Mouse (Mus musculus): ENCODE measurements around the gene Immp2l.

Immp2l gene

DNA sequence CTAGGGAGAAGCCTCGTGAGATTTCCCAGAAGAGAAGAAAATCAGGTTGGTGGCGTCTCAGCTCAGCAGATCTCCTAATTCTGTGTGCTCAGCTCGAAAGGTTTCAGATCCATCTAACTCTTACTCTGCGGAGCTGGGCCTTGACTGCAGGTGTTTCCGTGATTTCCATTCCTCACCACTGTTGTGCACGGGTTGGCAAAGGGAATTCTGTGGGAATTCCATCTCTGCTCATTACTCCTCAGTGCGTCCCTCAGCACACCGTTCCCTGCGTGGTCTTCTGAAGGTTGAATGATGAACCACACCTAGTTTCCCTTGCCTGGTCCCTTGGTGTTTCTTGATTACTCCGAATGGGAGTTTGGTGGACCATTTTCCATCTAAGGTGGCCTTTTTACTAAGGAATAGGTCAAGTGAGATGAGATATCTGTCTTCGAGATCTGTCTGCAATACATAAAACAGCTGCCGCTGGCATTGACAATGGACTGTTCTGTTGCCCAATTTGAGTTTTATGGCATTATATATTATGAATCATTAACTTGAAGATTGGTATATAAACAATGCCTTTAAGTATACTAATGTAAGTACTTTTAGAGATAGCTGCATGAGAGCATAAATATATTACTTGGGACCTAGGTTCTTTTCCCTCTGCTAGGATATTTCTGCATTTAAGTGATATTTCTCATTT, 23.3 kb downstream of the Immp2l start:
- DNase-seq (ENCODE audit: low read depth in 1 of 2, low spot score in 2 of 2): no peak

DNA sequence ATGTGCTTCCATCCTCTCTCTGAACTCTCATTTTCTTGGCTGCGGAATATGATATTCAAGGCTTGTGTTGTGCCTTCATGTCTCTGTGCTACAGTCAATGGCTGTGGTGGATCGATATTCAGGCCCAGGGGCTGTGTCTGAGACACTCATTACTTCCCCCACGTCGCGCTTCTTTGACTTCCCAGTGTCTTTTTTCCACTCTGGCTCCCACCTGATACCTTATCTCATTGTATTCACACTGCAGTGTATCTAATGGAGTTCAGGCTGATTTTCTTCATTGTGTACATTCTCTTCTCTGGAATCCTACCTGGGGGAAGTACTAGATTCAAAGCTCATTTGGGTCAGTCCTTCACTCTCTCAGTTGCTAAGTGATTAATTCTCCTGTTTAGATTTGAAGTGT, 27.1 kb downstream of the Immp2l start:
- no peak for DNase-seq (ENCODE audit: low read depth in 1 of 2, low spot score in 2 of 2)

DNA sequence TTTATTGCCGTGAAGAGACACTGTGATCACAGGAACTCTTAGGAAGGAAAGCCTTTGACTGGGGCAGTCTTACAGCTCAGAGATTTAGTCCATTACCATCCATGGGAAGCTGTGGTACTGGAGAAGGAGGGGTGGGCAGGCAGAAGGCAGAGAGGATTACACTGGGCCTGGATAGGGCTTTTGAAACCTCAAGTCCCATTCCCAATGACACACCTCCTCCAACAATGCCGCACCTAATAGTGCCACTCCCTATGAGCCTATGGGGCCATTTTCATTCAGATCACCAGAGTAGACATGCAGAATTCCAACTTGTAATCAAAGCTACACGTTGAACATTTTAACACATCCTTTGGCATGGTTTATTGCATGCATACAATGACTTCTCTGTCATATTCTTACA, 29.0 kb downstream of the Immp2l start:
- DNase-seq (ENCODE audit: low read depth in 1 of 2, low spot score in 2 of 2): no peak

DNA sequence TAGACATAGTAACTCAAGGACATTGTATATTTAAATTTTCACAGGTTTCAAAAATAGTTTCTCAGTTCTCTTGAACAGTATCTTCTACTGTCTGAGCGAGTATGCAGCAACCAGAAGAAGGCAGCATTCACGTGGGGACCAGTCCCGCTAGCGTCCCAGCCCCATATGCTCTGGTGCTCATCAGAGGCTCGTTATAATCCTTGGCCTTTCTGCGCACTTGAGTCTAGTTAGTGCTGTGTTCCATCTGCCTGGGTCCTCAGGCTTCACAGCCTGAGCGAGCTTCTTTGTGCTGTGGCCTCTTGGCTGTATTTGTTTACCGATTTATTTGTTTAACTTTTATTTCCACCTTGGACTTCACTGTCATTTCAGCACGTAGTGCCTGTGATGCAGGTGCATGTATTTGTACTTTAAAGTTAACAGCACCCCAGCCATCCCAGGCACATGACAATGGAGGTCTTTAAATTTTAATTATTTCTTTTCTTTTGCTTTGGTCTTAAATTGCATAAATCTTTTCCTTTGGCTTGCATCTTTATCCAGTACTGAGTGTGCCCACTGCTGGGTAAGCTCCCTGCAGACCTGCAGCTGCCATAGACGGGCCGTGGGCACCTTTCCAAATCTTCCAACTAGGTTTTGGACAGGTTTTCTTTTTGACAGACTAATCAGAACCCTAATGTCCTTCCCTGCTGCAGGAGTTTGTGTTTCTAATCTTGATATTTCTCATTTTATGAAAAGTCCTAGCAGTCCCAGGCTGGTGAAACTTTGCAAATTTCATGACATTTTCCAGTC, 30.3 kb downstream of the Immp2l start:
- DNase-seq (ENCODE audit: low read depth in 1 of 2, low spot score in 2 of 2): no peak

DNA sequence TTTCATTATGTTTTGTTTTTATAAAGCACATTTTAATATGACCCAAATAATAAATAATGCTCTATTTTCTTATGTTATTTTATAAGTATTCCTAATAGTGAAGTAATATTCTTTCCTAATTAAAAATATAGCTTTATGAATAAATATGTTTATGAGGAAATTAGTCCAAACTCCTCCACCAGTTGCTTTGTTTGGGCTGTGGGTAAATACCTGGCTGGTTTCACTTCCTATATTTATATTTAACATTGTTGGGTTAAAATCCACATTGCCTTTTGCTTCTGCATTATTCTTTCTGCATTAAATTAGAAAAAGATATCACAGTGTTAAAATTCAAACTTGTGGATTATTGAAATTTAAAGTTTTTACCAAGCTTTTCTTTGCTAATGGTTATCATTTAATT, 32.1 kb downstream of the Immp2l start:
- DNase-seq (ENCODE audit: low read depth in 1 of 2, low spot score in 2 of 2): no peak

DNA sequence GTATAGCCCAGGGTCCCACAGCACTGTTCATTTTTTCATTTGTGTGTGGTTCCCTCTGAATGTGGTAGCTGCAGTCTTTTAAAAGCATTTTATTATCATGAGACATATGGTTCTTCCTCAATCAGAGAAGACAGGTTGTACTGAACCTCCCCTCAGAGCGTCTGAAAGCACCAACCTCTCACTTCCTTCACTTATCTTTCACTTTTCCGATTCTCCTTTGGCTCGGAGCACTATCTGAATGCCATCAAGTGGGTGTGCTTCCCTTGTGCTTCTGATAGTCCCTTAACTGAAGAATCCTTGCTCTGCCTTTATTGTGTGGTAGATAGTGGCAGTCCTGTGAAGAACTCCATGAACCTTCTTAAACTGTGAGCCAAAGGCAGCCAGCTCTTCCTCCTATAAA, 39.4 kb downstream of the Immp2l start:
- no peak for DNase-seq (ENCODE audit: low read depth in 1 of 2, low spot score in 2 of 2)

DNA sequence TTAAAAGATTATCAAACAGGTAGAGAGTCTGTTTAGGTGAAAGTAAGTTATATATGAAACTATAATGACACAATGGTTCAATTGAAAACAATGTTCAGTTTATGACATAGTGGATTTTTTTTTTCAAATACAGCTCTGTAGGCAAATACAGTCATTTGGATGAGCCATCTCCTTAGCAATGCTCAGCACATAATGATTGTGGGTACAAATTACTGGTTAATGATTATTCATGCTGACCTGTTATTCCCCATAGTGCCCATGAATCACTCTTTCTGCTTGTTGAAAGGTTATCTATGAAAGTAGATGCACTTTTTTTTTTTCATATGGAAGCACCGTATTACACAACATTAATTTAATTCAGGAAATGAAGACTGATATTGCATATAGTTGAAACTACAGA, 58.0 kb downstream of the Immp2l start:
- DNase-seq (ENCODE audit: low read depth in 1 of 2, low spot score in 2 of 2): no peak

DNA sequence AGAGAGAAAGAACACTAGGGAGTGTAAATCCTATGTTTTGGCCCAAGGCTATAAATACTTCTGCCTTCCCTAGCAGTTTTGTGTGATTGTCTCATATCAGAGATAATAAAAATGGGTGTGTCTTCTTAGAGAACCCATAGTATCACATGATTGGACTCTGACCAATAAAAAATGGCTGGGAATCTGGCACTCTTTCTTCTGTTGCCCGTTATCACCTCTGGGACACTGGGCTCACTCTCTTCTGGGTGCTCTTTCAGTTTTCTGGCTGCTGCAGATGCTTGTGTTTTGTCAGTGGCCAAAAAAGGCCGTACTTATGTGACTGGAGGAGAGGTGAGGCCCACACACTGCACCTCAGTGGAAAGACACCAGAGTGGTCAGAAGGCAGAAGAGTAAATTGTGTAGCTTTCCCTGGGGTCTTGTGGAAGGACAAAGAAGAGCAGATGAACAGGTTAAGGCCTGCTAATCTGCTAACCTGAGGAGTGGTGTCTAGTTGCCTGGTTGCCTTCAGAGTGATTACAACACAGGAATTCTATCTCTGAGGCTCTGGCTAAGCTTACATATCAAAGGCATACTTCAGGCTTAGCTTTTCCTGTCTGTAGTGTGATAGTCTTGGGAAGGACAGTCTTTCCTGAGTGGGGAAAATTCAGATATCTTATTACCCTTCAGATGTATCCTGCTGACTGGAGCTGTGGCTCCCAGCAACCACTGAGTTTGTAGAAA, 60.6 kb downstream of the Immp2l start:
- DNase-seq (ENCODE audit: low read depth in 1 of 2, low spot score in 2 of 2): no peak

DNA sequence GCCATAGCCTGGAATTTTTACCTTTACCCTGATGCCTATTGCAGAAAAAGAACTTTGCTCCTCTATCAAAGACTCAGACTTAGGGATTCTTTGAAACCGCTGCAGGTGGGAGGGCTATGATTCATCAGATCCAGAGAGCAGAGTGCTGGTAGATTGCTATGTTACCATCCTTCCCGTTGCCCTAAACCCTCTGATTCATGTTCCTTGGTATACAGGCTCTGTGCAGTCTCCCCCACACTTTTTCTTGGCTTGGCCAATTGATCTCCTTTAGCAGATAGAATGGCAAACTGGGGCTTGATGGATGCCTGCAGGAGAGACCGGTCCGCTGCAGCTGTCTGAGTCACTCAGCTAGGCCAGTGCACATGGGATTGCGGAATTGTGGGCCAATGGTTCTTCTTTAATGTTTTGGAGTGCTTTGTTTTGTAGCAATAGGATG, 66.1 kb downstream of the Immp2l start:
- no peak for DNase-seq (ENCODE audit: low read depth in 1 of 2, low spot score in 2 of 2)

DNA sequence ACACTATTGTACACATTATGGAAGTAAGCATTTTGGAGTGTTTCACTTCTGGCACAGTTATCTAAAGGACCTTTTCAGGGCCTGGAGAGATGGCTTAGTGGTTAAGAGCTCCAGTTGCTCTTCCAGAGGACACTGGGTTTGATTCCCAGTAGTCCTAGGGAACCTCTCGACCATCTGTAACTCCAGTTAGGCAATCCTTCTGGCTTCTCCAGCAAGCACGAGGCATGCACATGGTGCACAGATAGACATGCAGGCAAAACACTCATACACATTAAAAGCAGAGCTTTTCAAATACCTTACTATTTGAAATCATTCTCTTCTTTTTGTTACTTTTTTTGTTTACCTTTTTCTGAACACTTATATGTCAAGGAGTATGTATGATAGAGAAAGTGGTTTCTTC, 66.9 kb downstream of the Immp2l start:
- no peak for DNase-seq (ENCODE audit: low read depth in 1 of 2, low spot score in 2 of 2)

DNA sequence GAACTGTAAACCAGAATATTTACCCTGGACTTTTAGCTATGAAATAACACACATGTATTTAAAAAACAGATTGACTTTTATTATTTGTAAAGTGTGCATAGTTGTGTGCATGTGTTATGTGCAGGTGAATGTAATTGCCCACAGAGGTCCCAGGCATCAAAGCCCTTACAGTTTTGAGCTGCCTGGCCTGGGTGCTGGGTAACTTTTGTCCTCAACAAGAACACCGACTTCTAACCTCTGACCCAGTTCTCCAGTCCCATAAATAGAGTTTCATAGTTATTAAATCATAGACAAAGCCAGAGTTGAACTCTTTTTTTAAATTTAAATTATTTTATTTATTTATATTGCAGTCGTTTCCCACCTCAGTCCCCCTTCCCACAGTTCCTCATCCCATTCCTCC, 67.4 kb downstream of the Immp2l start:
- DNase-seq (ENCODE audit: low read depth in 1 of 2, low spot score in 2 of 2): no peak

DNA sequence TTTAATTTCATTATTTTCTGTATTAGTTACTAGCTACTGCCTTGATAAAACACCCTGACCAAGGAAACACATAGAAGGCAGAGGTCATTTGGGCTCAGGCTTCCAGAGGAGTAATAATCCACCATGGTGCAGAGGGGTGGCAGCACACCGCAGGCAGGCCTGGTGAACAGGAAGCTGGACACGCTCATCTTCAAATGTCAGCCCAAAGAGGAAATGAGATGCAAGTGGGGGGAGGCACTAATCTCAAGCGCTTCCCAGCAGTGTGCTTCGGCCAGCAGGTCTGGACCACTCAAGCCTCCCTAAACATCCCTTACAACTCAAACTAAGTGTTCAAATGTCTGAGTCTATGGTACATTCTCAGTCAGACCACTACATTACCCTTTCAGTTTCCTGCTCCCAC, 72.2 kb downstream of the Immp2l start:
- DNase-seq (ENCODE audit: low read depth in 1 of 2, low spot score in 2 of 2): no peak

DNA sequence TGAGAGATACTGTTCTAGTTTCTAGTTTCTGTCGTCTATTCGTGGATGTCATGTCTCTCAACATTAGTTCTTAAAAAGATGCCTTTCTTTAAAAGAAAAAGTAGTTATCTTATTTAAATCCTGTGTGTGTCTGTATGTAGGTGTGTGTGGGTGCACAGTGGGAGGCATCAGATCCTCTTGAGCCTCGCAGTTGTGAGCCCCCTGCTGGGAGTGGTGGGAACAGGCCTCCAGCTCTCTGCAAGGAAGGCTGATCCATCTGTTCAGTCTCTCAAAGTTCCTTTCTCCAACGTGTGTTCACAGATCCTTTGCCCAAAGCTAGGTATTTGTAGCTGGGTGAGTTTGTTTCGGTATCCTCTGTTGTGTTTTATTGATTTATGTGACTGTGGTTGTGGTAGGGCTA, 73.5 kb downstream of the Immp2l start:
- DNase-seq (ENCODE audit: low read depth in 1 of 2, low spot score in 2 of 2): no peak

DNA sequence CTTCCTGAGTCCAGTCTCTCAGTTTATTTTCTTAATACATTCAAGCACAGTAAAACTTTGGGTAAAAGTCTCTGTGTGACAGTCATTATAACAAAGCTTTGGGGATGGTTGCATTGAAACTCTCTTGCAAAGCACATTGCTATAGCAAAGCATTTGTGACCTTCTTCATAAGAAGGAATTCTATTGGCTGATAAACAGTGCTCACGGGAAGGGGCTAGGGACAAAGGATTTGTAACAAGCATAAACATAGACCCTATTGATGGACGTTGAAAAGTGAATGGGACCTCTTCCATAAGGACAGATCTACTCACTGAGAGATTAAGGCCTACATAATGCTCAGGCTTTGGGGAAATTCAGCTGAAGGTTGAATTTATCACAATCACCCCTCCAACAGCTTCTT, 85.1 kb downstream of the Immp2l start:
- DNase-seq (ENCODE audit: low read depth in 1 of 2, low spot score in 2 of 2): no peak

DNA sequence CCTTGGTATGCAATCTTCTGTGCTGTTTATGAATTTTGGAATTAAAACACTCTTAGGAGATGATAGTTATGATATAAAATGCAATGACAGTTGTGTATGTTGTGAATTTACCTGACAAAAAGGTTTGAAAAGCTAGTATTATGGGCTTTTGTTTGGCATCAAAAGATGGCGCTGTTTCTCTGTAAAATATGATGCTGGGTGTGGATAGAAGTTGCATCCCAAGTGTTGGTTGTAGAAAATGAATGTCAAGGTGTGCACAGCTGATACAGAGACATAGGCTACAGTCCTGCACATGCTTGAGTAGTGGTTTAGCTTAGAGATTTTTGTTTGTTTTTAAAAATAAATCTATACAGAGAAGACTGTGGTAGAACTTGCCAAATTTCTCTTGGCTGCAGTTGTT, 87.6 kb downstream of the Immp2l start:
- DNase-seq (ENCODE audit: low read depth in 1 of 2, low spot score in 2 of 2): no peak

DNA sequence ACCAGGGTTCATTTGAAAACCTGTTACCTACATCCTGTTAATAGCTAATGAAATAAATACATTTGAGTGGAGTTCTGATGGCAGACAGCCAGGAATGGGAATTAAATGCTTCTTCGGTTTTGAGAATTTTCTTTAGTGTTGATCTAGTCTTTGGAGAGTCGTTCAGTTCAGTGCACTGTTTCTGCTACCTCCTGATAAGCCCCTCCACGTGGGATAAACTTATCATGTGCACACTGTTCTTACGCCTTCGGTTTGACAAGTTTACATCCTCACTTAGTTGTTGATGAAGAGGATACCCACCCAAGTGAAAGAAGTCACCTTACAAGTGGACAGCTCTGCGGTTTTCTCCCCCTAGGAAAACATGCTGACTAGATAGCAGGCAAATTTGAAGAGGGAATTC, 88.2 kb downstream of the Immp2l start:
- no peak for DNase-seq (ENCODE audit: low read depth in 1 of 2, low spot score in 2 of 2)

DNA sequence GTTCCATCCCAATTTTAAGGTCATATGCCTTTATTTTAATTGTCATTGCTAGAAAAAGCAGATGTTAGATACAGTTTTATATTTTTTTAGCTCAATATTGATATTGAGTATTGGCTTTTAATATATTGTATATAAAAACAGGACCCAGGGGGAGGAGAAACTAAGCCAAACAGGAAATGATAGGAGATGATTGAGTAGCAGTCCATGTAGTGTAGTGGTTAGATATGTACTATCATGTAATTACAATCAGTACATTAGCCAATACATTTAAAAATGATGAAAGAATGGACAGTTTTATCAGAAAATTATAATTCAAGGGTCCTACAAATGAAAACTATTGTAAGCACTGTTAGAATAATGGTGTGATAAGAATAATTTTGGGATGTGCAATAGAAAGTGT, 94.5 kb downstream of the Immp2l start:
- no peak for DNase-seq (ENCODE audit: low read depth in 1 of 2, low spot score in 2 of 2)

DNA sequence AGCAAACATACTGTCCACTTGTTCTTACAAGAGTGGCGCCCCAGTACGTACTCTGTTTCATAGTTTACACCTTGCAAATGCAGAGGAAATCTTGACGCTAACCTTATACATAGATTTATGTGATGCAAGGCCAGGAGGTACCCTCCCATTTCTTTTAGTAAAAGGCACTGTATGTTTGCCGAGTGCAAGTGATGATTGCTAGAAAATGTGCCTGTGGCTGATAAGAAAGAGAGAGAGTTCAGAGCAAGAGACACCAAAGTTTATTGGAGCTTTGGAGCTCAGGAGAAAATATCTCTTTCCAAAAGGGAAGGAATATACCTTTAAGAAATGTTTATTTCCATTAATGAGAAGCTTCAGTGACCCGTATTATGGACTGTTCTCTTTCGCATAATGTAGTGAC, 95.8 kb downstream of the Immp2l start:
- no peak for DNase-seq (ENCODE audit: low read depth in 1 of 2, low spot score in 2 of 2)

DNA sequence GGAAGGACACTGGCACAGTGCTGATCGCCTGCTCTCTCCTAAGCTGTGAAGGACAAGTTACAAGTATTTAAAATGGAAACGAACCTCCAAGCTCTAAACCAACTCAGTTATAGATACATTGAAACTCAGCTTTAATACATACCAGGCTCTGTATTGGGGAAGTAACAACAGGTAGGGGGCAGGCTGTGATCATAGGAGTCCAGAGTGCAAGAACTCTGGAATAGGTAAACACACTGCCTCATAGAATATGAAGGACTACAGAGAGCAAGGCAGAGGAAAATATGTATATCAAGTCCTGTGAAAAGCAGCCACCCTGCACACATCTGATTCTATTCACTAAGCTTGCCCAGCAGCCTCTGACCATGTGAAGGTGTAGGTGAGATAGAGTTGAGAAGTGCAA, 99.3 kb downstream of the Immp2l start:
- no peak for DNase-seq (ENCODE audit: low read depth in 1 of 2, low spot score in 2 of 2)

DNA sequence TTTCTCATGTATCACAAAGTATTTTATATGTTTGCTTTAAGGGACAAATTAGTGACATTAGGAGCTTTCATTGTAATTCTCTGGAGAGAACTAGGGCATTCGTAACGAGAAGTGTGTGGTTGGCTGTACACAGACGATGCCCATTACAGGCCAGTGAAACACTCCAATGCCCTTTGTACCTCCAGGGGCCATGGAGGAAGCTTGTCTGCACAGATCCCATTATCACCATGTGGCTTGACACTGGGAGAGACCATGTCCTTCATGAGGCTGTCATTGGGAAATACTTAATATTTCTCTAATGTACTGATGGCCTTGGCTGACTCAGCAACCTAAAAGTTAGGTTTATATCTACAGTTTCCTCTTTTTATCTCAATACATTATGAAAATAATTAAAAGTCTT, 111.0 kb downstream of the Immp2l start:
- DNase-seq (ENCODE audit: low read depth in 1 of 2, low spot score in 2 of 2): no peak

DNA sequence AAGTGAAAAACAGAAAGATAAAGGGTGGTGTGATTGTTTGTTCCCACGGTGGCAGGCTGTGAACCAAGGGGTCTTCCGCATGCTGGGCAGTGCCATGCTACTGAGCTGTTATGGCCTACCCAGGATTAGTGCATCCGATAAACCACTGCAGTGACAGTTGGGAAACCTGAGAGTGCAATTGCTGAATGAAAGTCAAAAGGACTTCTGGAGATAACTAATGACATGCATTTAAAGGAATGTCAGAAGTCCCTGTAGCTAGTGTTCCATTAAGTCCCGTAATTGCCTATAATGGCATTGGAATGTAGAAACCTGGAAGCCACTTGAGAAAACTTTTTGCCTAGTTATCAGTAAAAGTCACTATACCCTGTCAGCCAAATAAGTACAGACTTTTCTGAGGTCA, 135.7 kb downstream of the Immp2l start:
- DNase-seq (ENCODE audit: low read depth in 1 of 2, low spot score in 2 of 2): no peak

DNA sequence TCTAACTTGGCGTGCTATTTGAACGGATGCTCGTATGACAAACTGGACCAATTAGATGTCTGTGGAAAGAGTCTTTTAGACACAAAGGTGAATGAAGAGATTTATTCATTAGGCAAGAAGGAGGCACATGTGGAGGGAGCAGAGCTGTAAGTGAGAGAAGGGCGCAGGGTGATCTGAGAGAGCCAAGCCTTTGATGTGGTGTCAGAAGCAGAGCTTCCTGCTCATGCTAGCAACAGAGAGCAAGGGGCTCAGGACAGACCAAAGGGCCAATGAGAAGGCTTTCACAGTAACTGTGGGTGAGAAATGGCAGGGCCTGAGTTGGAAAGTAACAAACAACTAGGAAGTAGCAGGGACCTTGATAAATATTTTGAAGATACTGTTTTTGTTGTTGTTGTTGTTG, 143.9 kb downstream of the Immp2l start:
- DNase-seq (ENCODE audit: low read depth in 1 of 2, low spot score in 2 of 2): no peak

Measured in monocyte, adult 2 months (primary cell).